Mouse (Mus musculus) cortical plate, adult 2 months (tissue): ENCODE results near the gene Lrp6.

Experiments used
- CTCF ChIP-seq: fragments of 200-500 bp; IDR thresholded peaks from 2 replicates; pipeline ENCODE4 v1.5.1; 2011; ENCODE audit warnings: mild to moderate bottlenecking, control low read depth, low read length; ENCODE audit not compliant: insufficient read depth; ENCODE audit errors: extremely low read depth
- POLR2A ChIP-seq: fragments of 200-500 bp; IDR thresholded peaks from 2 replicates; pipeline ENCODE4 v1.6.1; 2011; ENCODE audit warnings: mild to moderate bottlenecking, low read length, control low read depth; ENCODE audit not compliant: insufficient read depth; ENCODE audit errors: extremely low read depth

DNA sequence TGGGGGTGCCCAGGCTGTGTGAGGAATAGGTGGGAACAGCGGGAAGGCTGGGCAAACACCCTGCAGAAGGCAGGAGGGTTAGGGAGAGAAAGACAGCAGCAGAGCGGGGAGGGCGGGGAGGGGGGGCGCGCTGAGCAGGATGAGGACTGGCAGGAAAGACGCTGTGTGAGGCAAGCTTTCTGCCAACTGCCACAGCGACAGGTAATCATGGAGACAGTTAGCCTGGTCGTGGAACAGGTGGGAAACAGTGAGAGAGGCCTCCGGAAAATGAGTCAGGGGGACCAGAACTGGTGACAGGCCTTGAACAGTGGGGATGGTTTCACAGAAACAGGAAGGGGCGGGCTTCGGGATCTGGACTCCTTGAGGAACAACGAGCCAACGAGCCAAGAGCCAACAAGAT, 45.1 kb upstream of the Lrp6 start:
- no peak for TF ChIP-seq CTCF
- TF ChIP-seq POLR2A: no peak
